Mouse (Mus musculus): ENCODE results near the gene Cyp2j8. TPM values are rescaled to one million over a fixed set of nuclear protein-coding genes. Genes with fewer than 3 reads are reported as not detected.

The Cyp2j8 gene
- total RNA-seq (2014; rRNA removed): 0.13 and 0.18 TPM in 2 replicates
- 0.09 TPM in 1 of 2 replicates, not detected in the other for polyA plus RNA-seq (2012; rRNA removed)

- H3K79me2 ChIP-seq (ENCODE audit: control insufficient read depth, insufficient read depth, low read length): no peaks in the 10 kb centered on the region
- WGBS: 73% methylated on average over 1 of the region's 1 CpGs
Measured at GRCm38 (mm10) chr4:96507286-96507685, at the start of gene Cyp2j8. Cyp2j8 (minus strand) TSS chr4:96507386.

DNA sequence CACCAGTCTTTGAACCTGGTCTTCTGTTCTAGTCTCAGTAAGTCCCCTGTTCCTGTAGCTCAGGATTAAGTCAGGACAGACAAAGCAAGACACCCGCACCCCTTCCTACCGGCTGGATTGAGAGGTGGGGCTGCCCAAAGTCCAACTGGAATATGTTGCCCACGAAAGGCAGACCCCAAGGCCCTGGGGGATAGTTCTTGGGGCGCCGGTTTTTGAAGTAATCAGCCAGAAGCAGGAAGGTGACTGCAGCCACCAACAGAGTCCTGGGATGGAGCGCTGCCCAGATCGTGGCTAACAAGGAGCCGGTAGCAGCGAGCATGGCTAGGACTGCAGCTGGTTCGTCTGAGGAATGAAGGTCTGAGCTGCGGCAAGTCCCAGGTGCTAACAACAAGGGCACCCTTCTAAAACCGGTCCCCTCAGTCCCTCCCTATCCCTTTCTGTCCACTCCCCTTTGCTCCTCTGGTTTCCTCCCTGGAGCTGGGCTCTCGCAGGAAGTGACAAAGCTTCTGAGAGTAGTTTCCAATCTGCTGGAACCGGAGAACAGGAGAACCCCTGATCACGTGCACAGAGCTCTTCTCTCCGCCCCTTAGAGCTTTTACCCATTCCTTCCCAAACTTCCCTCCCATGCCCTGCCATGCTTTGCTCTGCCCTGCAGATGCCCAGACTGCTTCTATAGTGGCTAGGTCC, 46.1 kb upstream of the Cyp2j8 start, which contains the start of gene Cyp2j6:
Gene Cyp2j6 (minus strand): TSS at position 529 of the 687 bp plus-strand sequence.
- H3K27ac ChIP-seq (replicated peaks; ENCODE audit: insufficient read depth, low read depth, low read length): peak within 1 kb of the TSS; percentile 47
- H3K27me3 ChIP-seq (ENCODE audit: control insufficient read depth, insufficient read depth, low read length): no peaks in the 10 kb centered on the region
- 5% methylated on average over 16 of the region's 16 CpGs for WGBS
- H3K36me3 ChIP-seq (ENCODE audit: control insufficient read depth, insufficient read depth, low read length): no peaks in the 10 kb centered on the region
- H3K9ac ChIP-seq (ENCODE audit: low read depth, low read length): peak within 1 kb of the TSS; percentile 70
- H3K4me1 ChIP-seq (ENCODE audit: control insufficient read depth, insufficient read depth, low read length): peaks cover 7% of the 10 kb centered on the region; the same call in 1 of the 2 replicates
- TF ChIP-seq CTCF (IDR thresholded peaks at IDR 0.05; ENCODE audit: low read depth, low read length) (no peak), POLR2A (IDR thresholded peaks at IDR 0.05; ENCODE audit: extremely low read depth, insufficient read depth, low read length) (peak; percentile 53; the same call in 1 of the 2 replicates)
- peak; percentile 87 for DNase-seq (ENCODE audit: extremely low read depth, low read depth, low spot score)
- peaks cover 5% of the 10 kb centered on the region; the same call in 1 of the 2 replicates for H3K79me2 ChIP-seq (ENCODE audit: control insufficient read depth, insufficient read depth, low read length)
- H3K4me3 ChIP-seq (ENCODE audit: insufficient read depth, low read depth, low read length): peak within 1 kb of the TSS; percentile 74

More at GRCm38 (mm10) chr4:96507286-96507685, at the start of gene Cyp2j8:
- Histone ChIP-seq H3K27ac (replicated peaks; ENCODE audit: insufficient read depth, low read depth, low read length) (no peak within 1 kb of the TSS), H3K36me3 (ENCODE audit: control insufficient read depth, insufficient read depth, low read length) (no peaks in the 10 kb centered on the region), H3K27me3 (ENCODE audit: control insufficient read depth, insufficient read depth, low read length) (no peaks in the 10 kb centered on the region), H3K4me3 (ENCODE audit: insufficient read depth, low read depth, low read length) (no peak within 1 kb of the TSS), H3K4me1 (ENCODE audit: control insufficient read depth, insufficient read depth, low read length) (no peaks in the 10 kb centered on the region), H3K9ac (ENCODE audit: low read depth, low read length) (no peak within 1 kb of the TSS)
- TF ChIP-seq POLR2A (IDR thresholded peaks at IDR 0.05; ENCODE audit: extremely low read depth, insufficient read depth, low read length): no peak
- TF ChIP-seq CTCF (IDR thresholded peaks at IDR 0.05; ENCODE audit: low read depth, low read length): no peak
- DNase-seq (ENCODE audit: extremely low read depth, low read depth, low spot score): no peak

GRCm38 (mm10) chr4:96551619-96552018, 44.4 kb upstream of the Cyp2j8 start:
- DNase-seq (ENCODE audit: extremely low read depth, low read depth, low spot score): no peak
- peaks cover 7% of the 10 kb centered on the region; the same call in 1 of the 2 replicates for H3K4me1 ChIP-seq (ENCODE audit: control insufficient read depth, insufficient read depth, low read length)
- H3K4me3 ChIP-seq (ENCODE audit: insufficient read depth, low read depth, low read length): no peak overlapping the region
- 89% methylated on average over 3 of the region's 3 CpGs for WGBS
- H3K79me2 ChIP-seq (ENCODE audit: control insufficient read depth, insufficient read depth, low read length): peaks cover 5% of the 10 kb centered on the region; the same call in 1 of the 2 replicates
- no peaks in the 10 kb centered on the region for H3K36me3 ChIP-seq (ENCODE audit: control insufficient read depth, insufficient read depth, low read length)
- no peaks in the 10 kb centered on the region for H3K27me3 ChIP-seq (ENCODE audit: control insufficient read depth, insufficient read depth, low read length)
- no peak overlapping the region for H3K27ac ChIP-seq (replicated peaks; ENCODE audit: insufficient read depth, low read depth, low read length)
- TF ChIP-seq CTCF (IDR thresholded peaks at IDR 0.05; ENCODE audit: low read depth, low read length) (no peak), POLR2A (IDR thresholded peaks at IDR 0.05; ENCODE audit: extremely low read depth, insufficient read depth, low read length) (no peak)
- no peak overlapping the region for H3K9ac ChIP-seq (ENCODE audit: low read depth, low read length)

DNA sequence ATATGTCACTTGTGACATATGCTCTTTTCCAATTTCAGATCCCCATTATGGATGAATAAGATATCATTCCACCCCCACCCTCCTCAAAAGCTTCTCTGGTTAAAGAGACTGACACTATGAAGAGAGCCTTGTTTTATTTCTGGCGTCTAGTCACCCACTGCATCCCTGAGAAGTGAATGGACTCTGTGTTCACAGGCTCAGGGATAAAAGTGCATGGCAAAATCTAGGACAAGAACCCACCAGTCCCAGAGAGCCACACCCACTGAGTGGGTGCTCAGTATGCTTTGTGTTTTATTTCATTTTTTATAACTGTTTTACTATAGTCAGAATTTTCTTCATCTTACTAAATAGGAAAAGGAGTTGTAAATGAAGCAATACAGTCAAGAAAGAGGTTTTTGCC, 38.8 kb upstream of the Cyp2j8 start:
- WGBS: 94% methylated on average over 1 of the region's 1 CpGs
- no peaks in the 10 kb centered on the region for H3K4me1 ChIP-seq (ENCODE audit: control insufficient read depth, insufficient read depth, low read length)
- no peak overlapping the region for H3K4me3 ChIP-seq (ENCODE audit: insufficient read depth, low read depth, low read length)
- TF ChIP-seq POLR2A (IDR thresholded peaks at IDR 0.05; ENCODE audit: extremely low read depth, insufficient read depth, low read length): no peak
- no peak for TF ChIP-seq CTCF (IDR thresholded peaks at IDR 0.05; ENCODE audit: low read depth, low read length)
- H3K27ac ChIP-seq (replicated peaks; ENCODE audit: insufficient read depth, low read depth, low read length): no peak overlapping the region
- no peaks in the 10 kb centered on the region for H3K27me3 ChIP-seq (ENCODE audit: control insufficient read depth, insufficient read depth, low read length)
- no peaks in the 10 kb centered on the region; the same call in 1 of the 2 replicates for H3K36me3 ChIP-seq (ENCODE audit: control insufficient read depth, insufficient read depth, low read length)
- no peak for DNase-seq (ENCODE audit: extremely low read depth, low read depth, low spot score)
- no peak overlapping the region for H3K9ac ChIP-seq (ENCODE audit: low read depth, low read length)
- no peaks in the 10 kb centered on the region for H3K79me2 ChIP-seq (ENCODE audit: control insufficient read depth, insufficient read depth, low read length)

- TF ChIP-seq POLR2A (IDR thresholded peaks at IDR 0.05; ENCODE audit: extremely low read depth, insufficient read depth, low read length) (no peak), CTCF (IDR thresholded peaks at IDR 0.05; ENCODE audit: low read depth, low read length) (0 out of 2 replicates have a peak, but pooled peaks have one; percentile 1)
- no peak overlapping the region for H3K9ac ChIP-seq (ENCODE audit: low read depth, low read length)
- H3K79me2 ChIP-seq (ENCODE audit: control insufficient read depth, insufficient read depth, low read length): no peaks in the 10 kb centered on the region
- H3K36me3 ChIP-seq (ENCODE audit: control insufficient read depth, insufficient read depth, low read length): peaks cover 49% of the 10 kb centered on the region
- no peaks in the 10 kb centered on the region for H3K27me3 ChIP-seq (ENCODE audit: control insufficient read depth, insufficient read depth, low read length)
- no peak for DNase-seq (ENCODE audit: extremely low read depth, low read depth, low spot score)
- 24% methylated on average over 1 of the region's 1 CpGs for WGBS
- H3K27ac ChIP-seq (replicated peaks; ENCODE audit: insufficient read depth, low read depth, low read length): no peak overlapping the region
- no peaks in the 10 kb centered on the region; the same call in 1 of the 2 replicates for H3K4me1 ChIP-seq (ENCODE audit: control insufficient read depth, insufficient read depth, low read length)
- no peak overlapping the region for H3K4me3 ChIP-seq (ENCODE audit: insufficient read depth, low read depth, low read length)
Measured at GRCm38 (mm10) chr4:96525772-96526171, 18.6 kb upstream of the Cyp2j8 start.

DNA sequence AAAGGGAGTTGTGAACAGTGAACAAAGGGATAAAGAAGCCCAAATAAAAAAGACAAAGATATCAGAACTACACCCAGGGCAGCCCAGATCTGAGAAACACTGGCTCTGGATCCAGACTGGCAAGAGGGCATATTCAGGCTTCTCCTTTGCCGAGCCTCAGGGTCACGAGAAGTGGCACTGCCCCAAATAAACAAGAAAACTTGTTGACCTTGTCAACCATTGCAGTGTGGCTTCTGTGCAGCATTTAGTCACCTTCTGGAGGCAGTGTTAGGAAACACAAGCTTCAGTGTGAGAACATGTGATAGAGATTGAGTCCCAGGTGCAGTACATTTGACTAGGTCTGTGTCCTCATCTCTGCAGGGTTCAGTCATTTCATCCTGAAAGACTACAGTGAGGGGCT, 15.1 kb upstream of the Cyp2j8 start:
- no peak overlapping the region for H3K9ac ChIP-seq (ENCODE audit: low read depth, low read length)
- H3K27ac ChIP-seq (replicated peaks; ENCODE audit: insufficient read depth, low read depth, low read length): no peak overlapping the region
- no peaks in the 10 kb centered on the region for H3K27me3 ChIP-seq (ENCODE audit: control insufficient read depth, insufficient read depth, low read length)
- TF ChIP-seq POLR2A (IDR thresholded peaks at IDR 0.05; ENCODE audit: extremely low read depth, insufficient read depth, low read length) (no peak), CTCF (IDR thresholded peaks at IDR 0.05; ENCODE audit: low read depth, low read length) (no peak)
- 24% methylated on average over 2 of the region's 2 CpGs for WGBS
- peaks cover 51% of the 10 kb centered on the region for H3K36me3 ChIP-seq (ENCODE audit: control insufficient read depth, insufficient read depth, low read length)
- H3K4me3 ChIP-seq (ENCODE audit: insufficient read depth, low read depth, low read length): no peak overlapping the region
- no peaks in the 10 kb centered on the region; the same call in 1 of the 2 replicates for H3K4me1 ChIP-seq (ENCODE audit: control insufficient read depth, insufficient read depth, low read length)
- no peaks in the 10 kb centered on the region for H3K79me2 ChIP-seq (ENCODE audit: control insufficient read depth, insufficient read depth, low read length)
- DNase-seq (ENCODE audit: extremely low read depth, low read depth, low spot score): peak; percentile 35
